Mouse (Mus musculus): ENCODE results near the gene Alkbh7. TPM values are rescaled to one million over a fixed set of nuclear protein-coding genes. Genes with fewer than 3 reads are reported as not detected.

Gene Alkbh7
- polyA plus RNA-seq, 1 experiment from 2014 or later, result 17.0 TPM

DNA sequence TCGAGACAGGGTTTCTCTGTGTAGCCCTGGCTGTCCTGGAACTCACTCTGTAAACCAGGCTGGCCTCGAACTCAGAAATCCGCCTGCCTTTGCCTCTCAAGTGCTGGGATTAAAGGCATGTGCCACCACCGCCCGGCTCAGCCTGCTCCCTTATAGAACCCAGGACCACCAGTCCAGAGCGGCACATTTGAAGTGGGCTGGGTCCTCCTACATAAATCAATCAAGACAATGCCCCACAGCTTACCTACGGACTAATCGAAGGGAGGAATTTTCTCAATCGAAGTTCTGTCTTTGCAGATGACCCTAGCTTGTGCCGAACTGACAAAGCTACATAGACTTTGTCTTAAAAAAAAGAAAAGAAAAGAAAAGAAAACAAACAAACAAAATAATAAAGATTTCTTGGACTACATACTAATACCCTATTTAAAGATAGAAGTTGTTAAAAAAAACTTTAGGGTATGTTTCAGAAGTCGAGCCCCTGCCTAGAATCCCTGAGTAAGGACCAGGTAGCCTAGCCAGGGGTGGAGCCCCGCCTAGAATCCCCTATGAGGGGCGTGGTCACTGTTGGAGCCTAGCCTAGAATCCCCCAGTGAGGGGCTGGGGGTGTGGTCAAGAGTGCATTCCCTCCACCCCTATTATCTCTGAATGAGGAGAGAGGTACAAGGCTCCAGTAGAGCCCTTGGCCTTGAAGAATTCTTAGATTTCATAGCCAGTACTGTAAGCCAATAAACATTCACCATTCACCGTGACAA is 23.0 kb upstream of the Alkbh7 start:
- Histone ChIP-seq H3K36me3 (replicated peaks) (no peaks in the 10 kb centered on the region), H3K4me3 (replicated peaks) (no peak overlapping the region), H3K27me3 (peaks cover 24% of the 10 kb centered on the region), H3K4me1 (replicated peaks) (peaks cover 4% of the 10 kb centered on the region; the same call in 1 of the 2 replicates), H3K9ac (no peak overlapping the region), H3K9me3 (replicated peaks) (no peaks in the 10 kb centered on the region), H3K27ac (replicated peaks) (no peak overlapping the region), H3K4me2 (no peak overlapping the region)
- WGBS (ENCODE audit: insufficient replicate concordance), result 60% methylated on average over 14 of the region's 14 CpGs
- no peak for ATAC-seq (ENCODE audit: insufficient read depth)

DNA sequence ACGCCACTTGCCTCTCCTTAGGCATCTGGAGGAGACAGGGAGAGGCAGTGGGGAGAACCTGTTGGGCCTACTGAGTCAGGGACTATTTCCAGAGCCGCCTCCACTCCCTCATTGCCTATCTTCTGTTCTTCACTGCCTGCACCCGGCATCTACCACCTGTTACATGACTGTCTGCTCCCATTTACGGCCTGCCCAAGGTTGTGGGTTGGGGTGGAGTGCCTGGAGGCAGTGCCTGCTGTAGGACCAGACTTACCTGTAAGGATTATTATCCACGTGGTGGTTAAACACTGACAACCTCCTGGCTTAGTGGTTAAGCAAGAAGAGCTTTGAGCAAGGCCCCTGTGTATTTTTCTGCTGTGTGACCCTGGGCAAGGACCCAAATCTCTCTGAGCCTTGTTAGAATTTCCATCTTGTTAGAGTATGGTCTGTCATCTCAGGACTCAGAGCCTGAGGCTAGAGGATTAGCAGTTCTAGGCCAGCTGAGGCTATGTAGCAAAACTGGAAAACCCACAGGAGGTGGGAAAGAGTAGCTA is 22.4 kb upstream of the Alkbh7 start:
- no peak for ATAC-seq (ENCODE audit: insufficient read depth)
- peaks cover 18% of the 10 kb centered on the region for H3K27me3 ChIP-seq
- H3K9me3 ChIP-seq (replicated peaks), result no peaks in the 10 kb centered on the region
- 56% methylated on average over 5 of the region's 5 CpGs for WGBS (ENCODE audit: insufficient replicate concordance)
- H3K27ac ChIP-seq (replicated peaks), result no peak overlapping the region
- peaks cover 7% of the 10 kb centered on the region; the same call in 1 of the 2 replicates for H3K4me1 ChIP-seq (replicated peaks)
- no peak overlapping the region for H3K9ac ChIP-seq
- no peaks in the 10 kb centered on the region for H3K36me3 ChIP-seq (replicated peaks)
- H3K4me2 ChIP-seq, result no peak overlapping the region
- H3K4me3 ChIP-seq (replicated peaks), result no peak overlapping the region

DNA sequence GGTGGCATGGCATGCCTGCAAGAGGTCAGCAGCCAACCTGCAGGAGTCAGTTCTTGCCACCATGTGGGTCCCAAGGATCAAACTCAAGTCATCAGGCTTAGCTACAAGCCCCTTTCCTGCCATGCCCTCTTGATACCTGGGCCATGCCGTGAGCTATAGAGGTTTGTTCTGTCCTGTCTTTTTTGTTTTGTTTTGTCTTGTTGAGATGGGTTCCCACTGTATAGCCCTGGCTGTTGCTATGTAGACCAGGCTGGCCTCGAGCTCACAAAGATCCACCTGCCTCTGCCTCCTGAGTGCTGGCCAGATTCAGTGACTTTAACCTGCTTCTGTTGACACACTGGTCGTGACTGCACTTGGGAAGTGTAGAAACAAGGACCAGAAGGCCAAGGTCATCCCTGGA is 21.7 kb upstream of the Alkbh7 start:
- WGBS (ENCODE audit: insufficient replicate concordance), result 51% methylated on average over 3 of the region's 3 CpGs
- Histone ChIP-seq H3K4me2 (no peak overlapping the region), H3K4me1 (replicated peaks) (peaks cover 11% of the 10 kb centered on the region; the same call in 1 of the 2 replicates), H3K27me3 (peaks cover 12% of the 10 kb centered on the region), H3K4me3 (replicated peaks) (no peak overlapping the region), H3K36me3 (replicated peaks) (no peaks in the 10 kb centered on the region), H3K9ac (no peak overlapping the region), H3K27ac (replicated peaks) (no peak overlapping the region), H3K9me3 (replicated peaks) (no peaks in the 10 kb centered on the region)
- ATAC-seq (ENCODE audit: insufficient read depth), result no peak

DNA sequence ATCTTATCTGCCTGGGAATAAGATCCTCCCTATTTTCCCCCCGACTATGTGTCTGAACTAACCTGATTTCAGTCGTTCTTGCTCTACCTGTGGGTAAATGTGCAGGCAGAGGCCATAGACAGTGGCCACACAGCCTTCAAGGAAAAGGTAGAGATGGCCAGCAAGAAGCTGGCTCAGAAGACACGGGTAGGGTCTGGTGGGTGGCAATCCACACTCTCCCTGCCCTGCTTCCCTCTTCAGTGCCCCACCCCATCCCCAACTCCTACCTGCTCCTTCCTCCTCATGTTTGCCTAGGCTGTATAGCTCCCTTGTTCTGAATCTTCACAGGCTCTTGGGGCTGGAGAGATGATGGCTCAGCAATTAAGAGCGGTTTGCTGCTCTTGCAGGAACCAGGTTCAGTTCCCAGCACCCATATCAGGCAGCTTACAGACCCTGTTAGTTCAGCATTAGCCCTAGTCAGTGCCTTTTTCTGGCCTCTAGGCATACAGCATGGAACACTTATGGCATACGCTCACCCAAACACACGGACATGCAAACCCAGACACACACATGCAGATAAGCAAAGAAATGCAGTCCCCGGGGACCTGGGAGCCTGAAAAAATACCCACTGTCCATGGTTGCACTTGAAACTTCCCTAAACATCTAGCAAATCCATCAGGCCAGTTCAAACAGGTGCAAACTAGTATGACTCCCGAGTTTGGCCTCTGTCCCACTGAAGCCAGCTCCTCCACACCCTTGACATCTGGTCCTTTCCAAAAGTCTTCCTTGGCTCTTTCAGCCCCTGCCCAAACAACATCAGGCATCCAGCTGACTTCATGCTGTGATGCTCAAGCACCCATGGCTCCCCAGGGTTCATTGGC is 20.4 kb upstream of the Alkbh7 start:
- Histone ChIP-seq H3K9me3 (replicated peaks) (no peaks in the 10 kb centered on the region), H3K9ac (no peak overlapping the region), H3K36me3 (replicated peaks) (no peaks in the 10 kb centered on the region), H3K4me3 (replicated peaks) (no peak overlapping the region), H3K27ac (replicated peaks) (no peak overlapping the region), H3K4me2 (no peak overlapping the region), H3K4me1 (replicated peaks) (peaks cover 11% of the 10 kb centered on the region; the same call in 1 of the 2 replicates), H3K27me3 (peaks cover 2% of the 10 kb centered on the region; the same call in 1 of the 2 replicates)
- no peak for ATAC-seq (ENCODE audit: insufficient read depth)
- WGBS (ENCODE audit: insufficient replicate concordance), result 49% methylated on average over 8 of the region's 8 CpGs

DNA sequence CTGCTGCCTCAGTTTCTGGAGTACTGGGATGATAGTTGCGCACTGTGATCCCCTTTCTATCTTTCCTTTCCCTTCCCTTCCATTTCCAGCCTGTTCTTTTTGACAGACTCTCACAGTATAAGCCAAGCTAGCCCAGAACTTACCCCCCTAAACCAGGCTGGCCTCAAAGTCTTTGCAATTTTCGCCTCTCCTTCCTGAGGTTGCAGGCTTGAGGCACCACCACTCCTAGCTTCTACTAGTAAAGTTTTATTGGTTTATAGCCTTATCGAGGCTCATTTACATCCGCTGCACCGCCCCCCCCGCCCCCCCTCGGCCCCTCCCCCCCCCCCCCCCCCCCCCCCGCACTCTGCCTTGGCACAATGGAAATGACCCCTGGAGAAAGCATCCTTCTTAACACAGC is 17.6 kb upstream of the Alkbh7 start:
- H3K4me1 ChIP-seq (replicated peaks), result peaks cover 11% of the 10 kb centered on the region; the same call in 1 of the 2 replicates
- H3K27ac ChIP-seq (replicated peaks), result no peak overlapping the region
- H3K27me3 ChIP-seq, result no peaks in the 10 kb centered on the region
- ATAC-seq (ENCODE audit: insufficient read depth), result no peak
- H3K4me2 ChIP-seq, result no peak overlapping the region
- H3K4me3 ChIP-seq (replicated peaks), result no peak overlapping the region
- H3K36me3 ChIP-seq (replicated peaks), result no peaks in the 10 kb centered on the region
- 34% methylated on average over 7 of the region's 8 CpGs for WGBS (ENCODE audit: insufficient replicate concordance)
- H3K9ac ChIP-seq, result no peak overlapping the region
- H3K9me3 ChIP-seq (replicated peaks), result no peaks in the 10 kb centered on the region

DNA sequence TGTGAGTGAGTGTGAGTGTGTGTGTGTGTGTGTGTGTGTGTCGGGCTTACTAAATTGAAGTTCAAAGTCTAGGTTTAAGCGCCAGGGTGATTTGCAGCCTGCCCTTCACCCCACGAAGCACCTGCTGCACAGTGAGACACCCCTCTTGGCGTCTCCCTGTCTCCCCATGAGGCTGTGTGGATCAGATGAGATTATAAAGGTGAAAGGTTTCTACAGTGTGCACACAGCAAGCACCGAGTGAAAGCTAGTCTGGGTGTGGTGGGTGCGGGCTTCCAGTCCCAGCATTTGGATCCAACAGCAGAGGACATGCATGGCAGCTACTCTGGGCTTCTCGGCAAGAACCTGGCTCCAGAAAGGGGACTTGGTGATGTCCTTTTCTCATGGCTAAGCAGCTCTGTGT is 16.1 kb upstream of the Alkbh7 start:
- no peaks in the 10 kb centered on the region for H3K9me3 ChIP-seq (replicated peaks)
- no peaks in the 10 kb centered on the region for H3K36me3 ChIP-seq (replicated peaks)
- H3K9ac ChIP-seq, result no peak overlapping the region
- H3K27ac ChIP-seq (replicated peaks), result no peak overlapping the region
- H3K4me1 ChIP-seq (replicated peaks), result 0 out of 2 replicates have a peak, but pooled peaks cover 11% of the 10 kb centered on the region
- no peak for ATAC-seq (ENCODE audit: insufficient read depth)
- no peak overlapping the region for H3K4me2 ChIP-seq
- WGBS (ENCODE audit: insufficient replicate concordance), result 54% methylated on average over 7 of the region's 7 CpGs
- H3K27me3 ChIP-seq, result no peaks in the 10 kb centered on the region
- no peak overlapping the region for H3K4me3 ChIP-seq (replicated peaks)

DNA sequence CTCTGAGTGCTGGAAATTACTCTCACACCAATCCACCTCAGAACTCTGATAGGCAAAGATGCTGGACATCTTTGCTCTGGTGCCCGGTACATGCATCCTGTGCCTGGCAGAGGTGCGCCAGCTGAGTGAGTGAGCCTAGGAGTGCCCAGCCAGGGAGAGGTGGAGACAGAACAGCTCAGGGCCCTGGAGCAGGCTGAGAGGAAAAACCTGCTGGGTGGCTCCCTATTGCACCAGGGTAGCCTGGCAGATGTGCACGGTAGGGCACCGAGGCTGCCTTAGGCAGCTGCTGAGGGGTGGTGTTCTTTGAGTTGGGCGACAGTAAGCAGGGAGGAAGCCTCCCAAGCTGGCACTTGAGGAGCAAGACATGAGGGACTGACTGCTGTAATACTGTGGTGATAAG is 15.1 kb upstream of the Alkbh7 start, which contains the start of gene Acer1:
TSS of gene Acer1 (minus strand) at position 114 of the 400 bp plus-strand sequence.
- WGBS (ENCODE audit: insufficient replicate concordance), result 62% methylated on average over 5 of the region's 5 CpGs

DNA sequence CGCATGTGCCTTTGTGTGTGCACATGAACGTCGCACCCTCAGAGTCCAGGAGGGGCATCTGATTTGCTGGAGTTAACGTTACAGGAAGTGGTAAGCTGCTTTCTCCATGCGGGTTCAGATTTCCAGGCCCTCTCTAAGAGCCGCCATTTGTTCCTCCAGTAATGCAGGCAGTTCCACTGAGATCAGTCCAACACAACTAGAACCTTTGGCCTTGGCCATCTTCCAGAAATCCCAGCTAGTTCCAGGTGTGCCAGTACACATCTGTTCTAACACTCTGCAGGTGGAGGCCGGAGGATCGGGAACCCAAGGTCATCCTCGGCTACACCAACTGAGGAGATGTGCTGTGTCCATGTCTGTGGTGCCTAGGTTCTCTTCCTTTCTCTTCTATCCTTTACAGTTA is 12.3 kb upstream of the Alkbh7 start:
- Histone ChIP-seq H3K4me3 (replicated peaks) (no peak overlapping the region), H3K27ac (replicated peaks) (no peak overlapping the region), H3K9ac (no peak overlapping the region), H3K9me3 (replicated peaks) (no peaks in the 10 kb centered on the region), H3K4me1 (replicated peaks) (peaks cover 10% of the 10 kb centered on the region; the same call in 1 of the 2 replicates), H3K4me2 (no peak overlapping the region), H3K27me3 (no peaks in the 10 kb centered on the region), H3K36me3 (replicated peaks) (no peaks in the 10 kb centered on the region)
- no peak for ATAC-seq (ENCODE audit: insufficient read depth)
- 63% methylated on average over 9 of the region's 9 CpGs for WGBS (ENCODE audit: insufficient replicate concordance)

More for the DNA sequence above, 15.1 kb upstream of the Alkbh7 start, which contains the start of gene Acer1:
- Histone ChIP-seq H3K9me3 (replicated peaks) (no peaks in the 10 kb centered on the region), H3K36me3 (replicated peaks) (no peaks in the 10 kb centered on the region), H3K27ac (replicated peaks) (no peak within 1 kb of the TSS), H3K27me3 (no peaks in the 10 kb centered on the region), H3K4me1 (replicated peaks) (0 out of 2 replicates have a peak, but pooled peaks cover 7% of the 10 kb centered on the region), H3K4me2 (no peak within 1 kb of the TSS), H3K9ac (no peak within 1 kb of the TSS), H3K4me3 (replicated peaks) (no peak within 1 kb of the TSS)
- ATAC-seq (ENCODE audit: insufficient read depth), result no peak

DNA sequence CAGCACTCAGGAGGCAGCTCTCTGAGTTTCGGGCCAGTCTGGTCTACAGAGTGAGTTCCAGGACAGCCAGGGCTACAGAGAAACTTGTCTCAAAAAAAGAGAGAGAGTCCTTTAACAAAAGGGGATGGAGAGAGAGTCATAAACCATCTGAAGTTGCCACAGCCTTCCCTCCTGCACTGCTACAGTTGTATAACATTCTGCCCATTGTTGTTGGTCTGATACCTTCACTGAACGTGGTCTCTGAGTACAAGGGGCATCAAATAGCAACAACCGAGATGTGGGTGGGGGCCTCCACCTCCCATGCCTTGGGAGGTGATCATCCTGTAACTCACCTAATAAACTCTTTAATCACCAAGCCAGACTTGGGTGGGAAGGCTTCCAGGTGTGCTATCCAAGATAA is 11.5 kb upstream of the Alkbh7 start:
- WGBS (ENCODE audit: insufficient replicate concordance), result 60% methylated on average over 3 of the region's 3 CpGs
- H3K9ac ChIP-seq, result no peak overlapping the region
- no peak overlapping the region for H3K4me3 ChIP-seq (replicated peaks)
- H3K4me1 ChIP-seq (replicated peaks), result peaks cover 10% of the 10 kb centered on the region; the same call in 1 of the 2 replicates
- H3K36me3 ChIP-seq (replicated peaks), result no peaks in the 10 kb centered on the region
- no peak for ATAC-seq (ENCODE audit: insufficient read depth)
- H3K4me2 ChIP-seq, result no peak overlapping the region
- no peaks in the 10 kb centered on the region for H3K9me3 ChIP-seq (replicated peaks)
- no peaks in the 10 kb centered on the region for H3K27me3 ChIP-seq
- no peak overlapping the region for H3K27ac ChIP-seq (replicated peaks)

DNA sequence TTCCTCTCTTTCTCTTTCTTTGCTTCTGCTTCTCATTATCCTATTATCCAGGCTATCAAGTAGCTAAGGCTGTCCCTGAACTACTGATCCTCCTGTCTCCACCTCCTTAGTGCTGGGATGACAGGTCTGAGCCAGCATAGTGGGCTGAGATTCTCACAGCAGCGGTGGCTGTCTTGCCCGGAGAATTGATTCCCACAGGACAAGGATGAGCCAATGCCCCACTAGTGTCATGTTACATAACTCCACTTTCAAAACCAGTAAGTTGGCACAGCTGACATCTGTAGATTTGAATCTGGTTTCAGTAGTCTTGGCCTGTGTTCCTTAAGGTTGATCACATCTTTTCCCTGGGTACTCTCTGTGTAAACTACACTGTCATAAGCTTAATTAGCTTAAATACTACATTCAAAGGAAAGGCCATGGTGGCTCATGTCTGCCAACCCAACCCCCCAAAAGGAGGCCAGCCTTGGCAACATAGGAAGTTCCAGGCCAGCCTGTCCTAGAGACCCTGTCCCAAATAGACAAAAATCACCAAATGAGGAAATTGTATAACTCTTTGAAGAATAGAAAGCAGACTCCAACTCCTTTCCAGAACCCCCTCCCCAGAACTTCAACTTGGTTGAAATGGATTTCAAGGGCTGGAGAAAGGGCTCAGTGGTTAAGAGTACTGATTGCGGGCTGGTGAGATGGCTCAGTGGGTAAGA is 10.9 kb upstream of the Alkbh7 start:
- H3K36me3 ChIP-seq (replicated peaks), result no peaks in the 10 kb centered on the region
- ATAC-seq (ENCODE audit: insufficient read depth), result no peak
- peaks cover 16% of the 10 kb centered on the region for H3K4me1 ChIP-seq (replicated peaks)
- no peak overlapping the region for H3K4me2 ChIP-seq
- no peak overlapping the region for H3K9ac ChIP-seq
- no peaks in the 10 kb centered on the region for H3K27me3 ChIP-seq
- H3K4me3 ChIP-seq (replicated peaks), result no peak overlapping the region
- WGBS (ENCODE audit: insufficient replicate concordance), result 73% methylated on average over 3 of the region's 3 CpGs
- H3K9me3 ChIP-seq (replicated peaks), result no peaks in the 10 kb centered on the region
- no peak overlapping the region for H3K27ac ChIP-seq (replicated peaks)
